Mouse (Mus musculus): ENCODE results near the gene Ace. TPM values are rescaled to one million over a fixed set of nuclear protein-coding genes. Genes with fewer than 3 reads are reported as not detected.
"Not testable (repeated sequence)": the region's sequence is repeated elsewhere in the genome, so short reads cannot be mapped to it uniquely, and the experiment has no call there.

Gene Ace
- polyA plus RNA-seq, 1 experiment from 2014 or later = 0.65 TPM

- no peak overlapping the region for H3K4me3 ChIP-seq
- no peak for DNase-seq (ENCODE audit: low spot score)
- no peaks in the 10 kb centered on the region for H3K9me3 ChIP-seq
- H3K27me3 ChIP-seq (ENCODE audit: insufficient read depth, poor library complexity, severe bottlenecking) = peaks cover 67% of the 10 kb centered on the region
- H3K27ac ChIP-seq = no peak overlapping the region
- peaks cover 37% of the 10 kb centered on the region for H3K4me1 ChIP-seq
- H3K36me3 ChIP-seq = no peaks in the 10 kb centered on the region
- whole genome bisulfite sequencing = 70% methylated on average over 5 of the region's 5 CpGs
Observed at GRCm38 (mm10) chr11:106016440-106016839, 48.7 kb downstream of the Ace start.

- DNase-seq (ENCODE audit: low spot score) = no peak
- peaks cover 73% of the 10 kb centered on the region for H3K27me3 ChIP-seq (ENCODE audit: insufficient read depth, poor library complexity, severe bottlenecking)
- WGBS = under 1% methylated on average over 50 of the region's 50 CpGs
- H3K4me1 ChIP-seq = peaks cover 20% of the 10 kb centered on the region
- no peaks in the 10 kb centered on the region for H3K9me3 ChIP-seq
- peak overlapping the region; percentile 36; the same call in 1 of the 2 replicates for H3K27ac ChIP-seq
- H3K4me3 ChIP-seq = peak overlapping the region; percentile 58
- no peaks in the 10 kb centered on the region for H3K36me3 ChIP-seq
Observed at GRCm38 (mm10) chr11:106020051-106020763, 52.5 kb downstream of the Ace start.

GRCm38 (mm10) chr11:106025774-106026173 lies 58.0 kb downstream of the Ace start:
- H3K4me3 ChIP-seq = no peak overlapping the region
- 52% methylated on average over 3 of the region's 3 CpGs for WGBS

GRCm38 (mm10) chr11:106026465-106027151 lies 58.9 kb downstream of the Ace start:
- Histone ChIP-seq H3K36me3 (peaks cover 8% of the 10 kb centered on the region), H3K27ac (no peak overlapping the region), H3K27me3 (ENCODE audit: insufficient read depth, poor library complexity, severe bottlenecking) (peaks cover 31% of the 10 kb centered on the region), H3K9me3 (no peaks in the 10 kb centered on the region), H3K4me3 (no peak overlapping the region), H3K4me1 (no peaks in the 10 kb centered on the region)
- 33% methylated on average over 11 of the region's 11 CpGs for whole genome bisulfite sequencing
- DNase-seq (ENCODE audit: low spot score) = no peak

More at GRCm38 (mm10) chr11:106025774-106026173, 58.0 kb downstream of the Ace start:
- H3K9me3 ChIP-seq = no peaks in the 10 kb centered on the region
- no peak for DNase-seq (ENCODE audit: low spot score)
- H3K27me3 ChIP-seq (ENCODE audit: insufficient read depth, poor library complexity, severe bottlenecking) = peaks cover 39% of the 10 kb centered on the region
- H3K4me1 ChIP-seq = 0 out of 2 replicates have a peak, but pooled peaks cover 3% of the 10 kb centered on the region
- peaks cover 8% of the 10 kb centered on the region for H3K36me3 ChIP-seq
- H3K27ac ChIP-seq = no peak overlapping the region

- H3K4me3 ChIP-seq = no peak overlapping the region
- no peaks in the 10 kb centered on the region for H3K4me1 ChIP-seq
- peaks cover 21% of the 10 kb centered on the region; the same call in 1 of the 2 replicates for H3K27me3 ChIP-seq (ENCODE audit: insufficient read depth, poor library complexity, severe bottlenecking)
- DNase-seq (ENCODE audit: low spot score) = no peak
- 88% methylated on average over 5 of the region's 5 CpGs for whole genome bisulfite sequencing
- no peaks in the 10 kb centered on the region for H3K9me3 ChIP-seq
- H3K27ac ChIP-seq = no peak overlapping the region
- H3K36me3 ChIP-seq = peaks cover 8% of the 10 kb centered on the region
Observed at GRCm38 (mm10) chr11:106027607-106028006, 59.9 kb downstream of the Ace start.

GRCm38 (mm10) chr11:106032074-106032473 lies 64.3 kb downstream of the Ace start:
- H3K4me1 ChIP-seq; H3K36me3 ChIP-seq; H3K27ac ChIP-seq; H3K9me3 ChIP-seq; DNase-seq (ENCODE audit: low spot score); H3K27me3 ChIP-seq (ENCODE audit: insufficient read depth, poor library complexity, severe bottlenecking): not testable (repeated sequence)
- WGBS = 48% methylated on average over 12 of the region's 25 CpGs
- peak overlapping the region; percentile 47 for H3K4me3 ChIP-seq

GRCm38 (mm10) chr11:106033491-106033919 lies 65.8 kb downstream of the Ace start:
- 43% methylated on average over 11 of the region's 11 CpGs for WGBS
- H3K4me1 ChIP-seq = peaks cover 15% of the 10 kb centered on the region; the same call in 1 of the 2 replicates
- peak overlapping the region; percentile 38 for H3K4me3 ChIP-seq
- peak overlapping the region; percentile 79 for H3K27ac ChIP-seq
- H3K27me3 ChIP-seq (ENCODE audit: insufficient read depth, poor library complexity, severe bottlenecking) = no peaks in the 10 kb centered on the region
- H3K36me3 ChIP-seq = no peaks in the 10 kb centered on the region
- no peaks in the 10 kb centered on the region for H3K9me3 ChIP-seq
- DNase-seq (ENCODE audit: low spot score) = no peak

GRCm38 (mm10) chr11:106034986-106035385 lies 67.2 kb downstream of the Ace start:
- 84% methylated on average over 9 of the region's 9 CpGs for WGBS
- H3K27ac ChIP-seq = no peak overlapping the region

GRCm38 (mm10) chr11:106036548-106037417 lies 69.0 kb downstream of the Ace start, which contains the start of gene Dcaf7:
Gene Dcaf7 (plus strand): TSS chr11:106036872.
- peak within 1 kb of the TSS; percentile 92 for H3K27ac ChIP-seq
- no peaks in the 10 kb centered on the region for H3K9me3 ChIP-seq
- DNase-seq (ENCODE audit: low spot score) = peak; percentile 99
- no peaks in the 10 kb centered on the region for H3K27me3 ChIP-seq (ENCODE audit: insufficient read depth, poor library complexity, severe bottlenecking)
- H3K36me3 ChIP-seq = 0 out of 2 replicates have a peak, but pooled peaks cover 3% of the 10 kb centered on the region
- peak within 1 kb of the TSS; percentile 97 for H3K4me3 ChIP-seq
- under 1% methylated on average over 65 of the region's 66 CpGs for WGBS
- H3K4me1 ChIP-seq = peaks cover 18% of the 10 kb centered on the region; the same call in 1 of the 2 replicates

More at GRCm38 (mm10) chr11:106034986-106035385, 67.2 kb downstream of the Ace start:
- no peaks in the 10 kb centered on the region for H3K9me3 ChIP-seq
- DNase-seq (ENCODE audit: low spot score) = no peak
- no peaks in the 10 kb centered on the region for H3K27me3 ChIP-seq (ENCODE audit: insufficient read depth, poor library complexity, severe bottlenecking)
- H3K36me3 ChIP-seq = 0 out of 2 replicates have a peak, but pooled peaks cover 3% of the 10 kb centered on the region
- peaks cover 18% of the 10 kb centered on the region; the same call in 1 of the 2 replicates for H3K4me1 ChIP-seq
- no peak overlapping the region for H3K4me3 ChIP-seq

- Histone ChIP-seq H3K9me3 (no peaks in the 10 kb centered on the region), H3K27ac (peak overlapping the region; percentile 92), H3K4me3 (peak overlapping the region; percentile 97), H3K4me1 (peaks cover 18% of the 10 kb centered on the region; the same call in 1 of the 2 replicates), H3K27me3 (ENCODE audit: insufficient read depth, poor library complexity, severe bottlenecking) (no peaks in the 10 kb centered on the region), H3K36me3 (0 out of 2 replicates have a peak, but pooled peaks cover 3% of the 10 kb centered on the region)
- WGBS = under 1% methylated on average over 13 of the region's 13 CpGs
- peak; percentile 88 for DNase-seq (ENCODE audit: low spot score)
Observed at GRCm38 (mm10) chr11:106037418-106037751, 69.6 kb downstream of the Ace start.
